Mouse (Mus musculus) monocyte, adult 59 days (primary cell): ENCODE data around the gene Zfp946. TPM values are rescaled to one million over a fixed set of nuclear protein-coding genes. Genes with fewer than 3 reads are reported as not detected.

Experiments used
- total RNA-seq, 2 experiments: library from RNA; stranded (reverse); gene quantifications; one replicate each; pipeline ENCODE4 v1.2.4; 2023

Gene Zfp946
- 1 to 10 TPM; 3.7 to 5.2 TPM for total RNA-seq

DNA sequence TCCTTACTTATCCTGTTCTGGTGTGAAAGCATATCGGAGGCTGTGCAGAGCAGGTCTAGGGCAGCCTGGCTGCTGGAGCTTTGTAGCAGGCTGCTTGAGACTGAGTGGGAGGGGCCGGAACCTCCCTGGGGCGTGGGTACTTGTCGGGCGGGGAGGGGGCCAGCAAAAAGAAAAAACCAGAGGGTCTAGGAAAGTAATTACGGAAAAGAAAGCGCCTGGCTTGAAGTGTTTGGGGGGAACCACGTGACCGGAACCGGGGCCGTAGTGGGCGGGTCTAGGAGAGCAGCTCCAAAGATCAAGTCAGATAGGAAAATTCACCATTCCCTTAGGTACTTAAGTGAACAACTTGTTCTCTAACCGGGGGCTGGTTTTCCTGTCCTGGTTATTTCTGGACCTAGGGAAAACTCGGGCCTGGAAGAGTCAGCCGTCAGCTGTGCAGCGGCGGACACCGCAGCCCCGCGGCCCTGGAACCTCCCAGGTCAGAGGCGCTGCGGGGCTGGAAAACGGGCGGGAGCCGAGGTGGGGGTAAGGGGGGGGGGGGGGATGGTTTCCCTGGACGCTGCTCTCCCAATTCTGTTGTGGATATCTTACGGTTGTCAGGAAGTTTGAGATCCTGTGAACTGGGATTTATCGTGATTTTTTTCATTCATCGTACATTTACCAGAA, at the start of gene Zfp946:
Gene Zfp946, plus strand, starts transcription at position 271 of the 666 bp plus-strand sequence.

Other genes starting within 250 kb of the Zfp946 start
- 1 to 10 TPM; 5.7 to 6.3 TPM for gene Zfp994, start 198.6 kb upstream of the Zfp946 start, total RNA-seq
- gene CT030661.1, start 109.4 kb upstream of the Zfp946 start, total RNA-seq = 10 to 100 TPM; 15.0 to 15.5 TPM
- 10 to 100 TPM; 10.7 to 11.0 TPM for gene Zfp944, start 62.8 kb upstream of the Zfp946 start, total RNA-seq
- gene Zfp758, start 62.8 kb upstream of the Zfp946 start, total RNA-seq = 10 to 100 TPM in 1 of 2 experiments, 1 to 10 TPM in 1; 9.0 to 11.6 TPM
- not detected for gene Vmn2r111, start 149.3 kb downstream of the Zfp946 start, total RNA-seq
- not detected for gene Vmn2r112, start 176.7 kb downstream of the Zfp946 start, total RNA-seq